Mouse (Mus musculus) kidney, adult 2 months (tissue): Measurements from ENCODE around the gene Cxcl12.

Experiments used
- CTCF ChIP-seq: fragments of 200-500 bp; conservative IDR thresholded peaks from 2 replicates; pipeline ENCODE4 v1.5.1; 2011; ENCODE audit warnings: low read depth, mild to moderate bottlenecking, control low read depth, low read length, moderate library complexity, mixed read lengths; ENCODE audit not compliant: insufficient read depth, insufficient read length
- POLR2A ChIP-seq: fragments of 200-500 bp; IDR thresholded peaks from one replicate; pipeline ENCODE4 v1.6.1; 2011; ENCODE audit warnings: low read depth, low read length, control low read depth

- no peak for TF ChIP-seq CTCF
- no peak for TF ChIP-seq POLR2A
These were observed 46.2 kb downstream of the Cxcl12 start for GRCm38 (mm10) chr6:117214506-117214905.
